Mouse (Mus musculus) neutrophil, adult 5-6 weeks (primary cell): ENCODE data around the gene Tdpoz3. TPM values are rescaled to one million over a fixed set of nuclear protein-coding genes. Genes with fewer than 3 reads are reported as not detected.
"Not testable (repeated sequence)": the region's sequence is repeated elsewhere in the genome, so short reads cannot be mapped to it uniquely, and the experiment has no call there.

Source experiments
- ATAC-seq: fragments of 151-379, 151-347 bp; 2 replicates; pipeline ENCODE4 v1.8.0; 2017; ENCODE audit warnings: mild to moderate bottlenecking, moderate TSS enrichment; ENCODE audit not compliant: insufficient number of reproducible peaks, poor library complexity, low FRiP score, severe bottlenecking; ENCODE audit errors: extremely low read depth
- total RNA-seq: library from RNA; stranded (forward); fragments of 200-1000 nt; gene quantifications from 2 replicates; pipeline ENCODE4 v1.2.3, GENCODE M21; 2017

Gene Tdpoz3
- total RNA-seq = not detected in 2 replicates

DNA sequence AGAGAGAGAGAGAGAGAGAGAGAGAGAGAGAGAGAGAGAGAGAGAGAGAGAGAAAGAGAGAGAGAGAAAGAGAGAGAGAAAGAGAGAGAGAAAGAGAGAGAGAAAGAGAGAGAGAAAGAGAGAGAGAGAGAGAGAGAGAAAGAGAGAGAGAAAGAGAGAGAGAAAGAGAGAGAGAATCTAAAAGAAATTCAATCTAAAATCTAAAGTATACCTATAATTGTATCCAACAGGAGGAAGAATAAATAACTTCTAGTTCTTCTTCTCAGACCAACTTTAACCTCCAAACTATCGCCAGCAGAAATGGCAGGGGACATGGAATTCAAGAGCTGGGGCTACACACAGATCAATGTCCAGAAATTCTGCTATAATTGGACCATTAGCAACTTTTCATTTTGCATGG is at the start of gene Tdpoz3:
Gene Tdpoz3, plus strand, starts transcription at position 301 of the 400 bp plus-strand sequence.
- not testable (repeated sequence) for ATAC-seq

DNA sequence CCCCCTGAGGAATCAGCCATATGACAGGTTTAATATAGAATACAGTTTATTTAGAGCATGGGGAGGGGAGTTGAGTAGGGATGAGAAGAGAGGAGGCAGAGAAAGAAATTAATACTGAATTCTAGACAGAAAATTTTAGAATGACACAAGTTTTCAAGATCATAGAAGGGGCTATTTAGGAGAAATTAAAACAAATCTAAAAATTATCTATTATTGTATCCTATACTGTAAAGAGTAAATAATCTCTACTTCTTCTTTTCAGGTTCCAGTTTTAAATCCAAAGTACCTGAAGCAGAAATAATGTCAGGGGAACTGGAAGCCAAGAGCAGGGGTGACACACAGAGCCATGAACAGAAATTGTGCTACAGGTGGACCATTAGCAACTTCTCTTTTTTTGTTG is 29.7 kb upstream of the Tdpoz3 start, which contains the start of gene Tdpoz4:
Gene Tdpoz4, plus strand, starts transcription at position 301 of the 400 bp plus-strand sequence.
- ATAC-seq = not testable (repeated sequence)

DNA sequence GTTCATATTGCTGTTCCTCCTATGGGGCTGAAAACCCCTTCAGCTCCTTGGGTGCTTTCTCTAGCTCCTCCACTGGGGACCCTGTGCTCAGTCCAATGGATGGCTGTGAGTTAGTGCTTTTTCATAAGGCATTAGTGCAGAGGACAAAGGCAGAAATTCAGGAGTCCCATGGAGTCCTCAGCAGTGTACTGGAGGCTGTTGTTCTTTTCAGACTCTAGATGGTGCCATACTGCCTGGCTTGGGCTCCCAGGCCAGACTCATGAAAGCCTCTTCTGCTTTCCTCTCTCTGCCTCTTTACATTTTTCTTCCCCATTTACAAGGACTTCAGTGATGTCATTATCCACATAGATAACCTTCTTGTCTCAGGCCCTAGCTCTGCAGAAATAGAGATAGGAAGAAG is 12.5 kb upstream of the Tdpoz3 start:
- not testable (repeated sequence) for ATAC-seq

DNA sequence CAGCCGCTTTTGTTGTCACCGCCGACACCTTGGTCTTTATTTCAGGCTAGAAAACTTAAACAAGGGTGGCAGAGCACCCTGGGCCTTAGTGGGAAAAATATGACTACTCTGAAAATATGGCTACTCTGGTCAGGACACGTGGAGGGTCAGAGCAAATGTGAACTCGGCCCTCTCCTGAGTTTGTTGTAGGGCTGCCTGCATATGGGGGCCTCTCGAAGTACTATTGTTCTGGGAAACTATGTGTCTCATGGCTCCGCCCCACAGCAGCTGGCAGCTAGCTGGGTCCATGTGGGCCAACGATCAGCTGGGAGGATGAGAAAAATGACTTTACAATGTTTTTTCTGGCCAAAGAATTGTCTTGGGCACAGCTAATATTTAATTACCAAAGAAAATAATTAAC is 33.1 kb downstream of the Tdpoz3 start:
- ATAC-seq = not testable (repeated sequence)

DNA sequence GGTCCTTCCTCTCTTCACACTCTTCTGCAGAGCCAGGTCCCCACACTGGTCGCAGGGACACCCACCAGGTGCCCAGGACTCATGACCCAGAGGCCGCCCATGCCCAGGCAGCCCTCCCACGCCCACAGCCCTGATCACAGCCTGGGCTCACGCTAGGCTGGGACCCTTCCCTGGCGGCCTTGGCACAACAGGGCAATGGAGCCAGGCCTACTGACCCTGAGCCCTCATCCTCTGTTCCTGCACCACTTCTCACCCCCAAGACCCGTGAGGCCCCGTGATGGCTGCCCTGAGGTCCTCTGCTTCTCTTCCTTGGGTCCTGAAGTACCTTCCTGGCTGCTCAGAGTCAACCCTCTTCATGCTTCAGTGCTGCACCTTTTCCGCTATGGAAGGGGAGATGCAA is 44.8 kb downstream of the Tdpoz3 start:
- not testable (repeated sequence) for ATAC-seq

Other genes with a start within 250 kb of the Tdpoz3 start
- not detected in 2 replicates for gene Tdpoz2, start 173.3 kb upstream of the Tdpoz3 start, total RNA-seq
- not detected in 2 replicates for gene Tdpoz1, start 149.7 kb upstream of the Tdpoz3 start, total RNA-seq
- not detected in 2 replicates for gene Gm37596, start 132.9 kb upstream of the Tdpoz3 start, total RNA-seq
- gene Gm5773, start 53.0 kb upstream of the Tdpoz3 start, total RNA-seq = not detected in 2 replicates
- not detected in 2 replicates for gene Tdpoz4, start 29.6 kb upstream of the Tdpoz3 start, total RNA-seq
- 0.37 TPM in 1 of 2 replicates, not detected in the other for gene Gm9117, start 117.5 kb downstream of the Tdpoz3 start, total RNA-seq
- not detected in 2 replicates for gene Tdpoz5, start 135.3 kb downstream of the Tdpoz3 start, total RNA-seq
- not detected in 2 replicates for gene Gm9125, start 228.9 kb downstream of the Tdpoz3 start, total RNA-seq
- gene Gm10697, start 246.6 kb downstream of the Tdpoz3 start, total RNA-seq = not detected in 2 replicates